Mouse (Mus musculus) forebrain, embryonic 13.5 days (tissue): ENCODE data around the gene Anxa4. TPM values are rescaled to one million over a fixed set of nuclear protein-coding genes. Genes with fewer than 3 reads are reported as not detected.

Experiments
- ATAC-seq: fragments of 200-750 bp; cut with Nextera tagmentation; 2 replicates; pipeline ENCODE4 v1.8.0; 2017
- H3K27ac ChIP-seq: fragments of 300-500 bp; sonication (generic); 2 replicates; pipeline ENCODE4 v1.5.1; 2015; ENCODE audit warnings: inconsistent platforms, mild to moderate bottlenecking, moderate library complexity
- H3K27me3 ChIP-seq: fragments of 300-500 bp; sonication (generic); 2 replicates; pipeline ENCODE4 v1.6.1; 2015; ENCODE audit warnings: mild to moderate bottlenecking, inconsistent platforms
- H3K36me3 ChIP-seq: fragments of 300-500 bp; sonication (generic); 2 replicates; pipeline ENCODE4 v1.6.1; 2015; ENCODE audit warnings: mild to moderate bottlenecking, inconsistent platforms; ENCODE audit not compliant: poor library complexity, severe bottlenecking
- H3K4me1 ChIP-seq: fragments of 300-500 bp; sonication (generic); 2 replicates; pipeline ENCODE4 v1.6.1; 2015; ENCODE audit warnings: inconsistent platforms
- H3K4me2 ChIP-seq: fragments of 300-500 bp; sonication (generic); 2 replicates; pipeline ENCODE4 v1.6.1; 2015; ENCODE audit warnings: inconsistent platforms, mild to moderate bottlenecking, moderate library complexity
- H3K4me3 ChIP-seq: fragments of 300-500 bp; sonication (generic); 2 replicates; pipeline ENCODE4 v1.5.1; 2015; ENCODE audit warnings: mild to moderate bottlenecking, inconsistent platforms
- H3K9ac ChIP-seq: fragments of 300-500 bp; sonication (generic); 2 replicates; pipeline ENCODE4 v1.6.1; 2015; ENCODE audit warnings: mild to moderate bottlenecking, inconsistent platforms
- H3K9me3 ChIP-seq: fragments of 300-500 bp; sonication (generic); replicated peaks from 2 replicates; pipeline ENCODE4 v1.6.1; 2016; ENCODE audit warnings: inconsistent platforms
- WGBS: fragments of 180-500 bp; shearing (Covaris S2); methylation state at CpG from one replicate; pipeline ENCODE4 v1.1.7; 2015; 5-methylcytosine and 5-hydroxymethylcytosine counted together
- polyA plus RNA-seq: library from polyadenylated mRNA; unstranded; fragments of >200 nt; fragmentation: Nextera tagmentation; extraction: Ambion mirVana; gene quantifications from 2 replicates; pipeline ENCODE4 v1.2.1, GENCODE M21; 2015

Gene Anxa4
- polyA plus RNA-seq, 1 experiment from 2014 or later, result 2.9 TPM

GRCm38 (mm10) chr6:86736830-86737229 is 56.6 kb downstream of the Anxa4 start:
- WGBS, result 75% methylated on average over 6 of the region's 6 CpGs
- no peak for ATAC-seq
- H3K36me3 ChIP-seq, result no peaks in the 10 kb centered on the region
- H3K4me1 ChIP-seq, result peaks cover 14% of the 10 kb centered on the region
- no peaks in the 10 kb centered on the region for H3K27me3 ChIP-seq
- H3K9me3 ChIP-seq, result no peaks in the 10 kb centered on the region
- H3K27ac ChIP-seq, result no peak overlapping the region
- H3K4me3 ChIP-seq, result no peak overlapping the region
- H3K4me2 ChIP-seq, result no peak overlapping the region
- no peak overlapping the region; the same call in 1 of the 2 replicates for H3K9ac ChIP-seq

GRCm38 (mm10) chr6:86736313-86736712 is 57.1 kb downstream of the Anxa4 start:
- H3K4me3 ChIP-seq, result no peak overlapping the region
- no peak overlapping the region for H3K4me2 ChIP-seq
- no peak overlapping the region for H3K27ac ChIP-seq
- no peaks in the 10 kb centered on the region for H3K36me3 ChIP-seq
- peaks cover 17% of the 10 kb centered on the region for H3K4me1 ChIP-seq
- ATAC-seq, result no peak
- 74% methylated on average over 4 of the region's 4 CpGs for WGBS
- H3K27me3 ChIP-seq, result no peaks in the 10 kb centered on the region
- H3K9ac ChIP-seq, result no peak overlapping the region
- H3K9me3 ChIP-seq, result no peaks in the 10 kb centered on the region

GRCm38 (mm10) chr6:86733183-86733876 is 60.1 kb downstream of the Anxa4 start, which contains the start of gene Gmcl1:
Gene Gmcl1 (minus strand): TSS chr6:86733383.
- Histone ChIP-seq H3K4me1 (peaks cover 31% of the 10 kb centered on the region), H3K9ac (peak within 1 kb of the TSS; percentile 95), H3K4me2 (peak within 1 kb of the TSS; percentile 93), H3K36me3 (no peaks in the 10 kb centered on the region), H3K27me3 (no peaks in the 10 kb centered on the region), H3K9me3 (no peaks in the 10 kb centered on the region), H3K27ac (peak within 1 kb of the TSS; percentile 91), H3K4me3 (peak within 1 kb of the TSS; percentile 99)
- peak; percentile 94 for ATAC-seq
- WGBS, result under 1% methylated on average over 53 of the region's 59 CpGs

GRCm38 (mm10) chr6:86732276-86733173 is 60.9 kb downstream of the Anxa4 start:
- no peaks in the 10 kb centered on the region for H3K9me3 ChIP-seq
- H3K27ac ChIP-seq, result peak overlapping the region; percentile 91
- H3K4me3 ChIP-seq, result peak overlapping the region; percentile 99
- WGBS, result under 1% methylated on average over 60 of the region's 62 CpGs
- peak; percentile 31 for ATAC-seq
- H3K4me2 ChIP-seq, result peak overlapping the region; percentile 93
- H3K9ac ChIP-seq, result peak overlapping the region; percentile 95
- 0 out of 2 replicates have a peak, but pooled peaks cover 2% of the 10 kb centered on the region for H3K36me3 ChIP-seq
- H3K4me1 ChIP-seq, result peaks cover 31% of the 10 kb centered on the region
- H3K27me3 ChIP-seq, result no peaks in the 10 kb centered on the region

GRCm38 (mm10) chr6:86728711-86729110 is 64.7 kb downstream of the Anxa4 start:
- H3K9me3 ChIP-seq, result no peaks in the 10 kb centered on the region
- 88% methylated on average over 5 of the region's 5 CpGs for WGBS
- peaks cover 26% of the 10 kb centered on the region for H3K4me1 ChIP-seq
- H3K4me3 ChIP-seq, result no peak overlapping the region
- H3K36me3 ChIP-seq, result peaks cover 18% of the 10 kb centered on the region
- H3K4me2 ChIP-seq, result no peak overlapping the region
- ATAC-seq, result no peak
- no peak overlapping the region for H3K9ac ChIP-seq
- H3K27ac ChIP-seq, result no peak overlapping the region
- H3K27me3 ChIP-seq, result no peaks in the 10 kb centered on the region

GRCm38 (mm10) chr6:86721977-86722376 is 71.4 kb downstream of the Anxa4 start:
- Histone ChIP-seq H3K9ac (no peak overlapping the region), H3K4me1 (no peaks in the 10 kb centered on the region), H3K9me3 (no peaks in the 10 kb centered on the region), H3K27me3 (no peaks in the 10 kb centered on the region), H3K4me3 (no peak overlapping the region), H3K4me2 (no peak overlapping the region), H3K27ac (no peak overlapping the region), H3K36me3 (peaks cover 53% of the 10 kb centered on the region)
- no peak for ATAC-seq
- WGBS, result 85% methylated on average over 3 of the region's 3 CpGs

GRCm38 (mm10) chr6:86708072-86708774 is 85.2 kb downstream of the Anxa4 start:
- 89% methylated on average over 4 of the region's 4 CpGs for WGBS
- peaks cover 75% of the 10 kb centered on the region for H3K36me3 ChIP-seq

GRCm38 (mm10) chr6:86702577-86702976 is 90.8 kb downstream of the Anxa4 start:
- H3K36me3 ChIP-seq, result peaks cover 91% of the 10 kb centered on the region
- WGBS, result 93% methylated on average over 9 of the region's 9 CpGs

More at GRCm38 (mm10) chr6:86708072-86708774, 85.2 kb downstream of the Anxa4 start:
- H3K4me2 ChIP-seq, result no peak overlapping the region
- no peaks in the 10 kb centered on the region for H3K27me3 ChIP-seq
- no peak overlapping the region for H3K9ac ChIP-seq
- H3K4me1 ChIP-seq, result no peaks in the 10 kb centered on the region
- no peaks in the 10 kb centered on the region for H3K9me3 ChIP-seq
- H3K4me3 ChIP-seq, result no peak overlapping the region
- H3K27ac ChIP-seq, result no peak overlapping the region
- no peak for ATAC-seq

GRCm38 (mm10) chr6:86697903-86698302 is 95.5 kb downstream of the Anxa4 start:
- no peak overlapping the region for H3K4me2 ChIP-seq
- no peak overlapping the region for H3K9ac ChIP-seq
- H3K9me3 ChIP-seq, result no peaks in the 10 kb centered on the region
- no peak overlapping the region for H3K4me3 ChIP-seq
- no peak overlapping the region for H3K27ac ChIP-seq
- no peaks in the 10 kb centered on the region for H3K4me1 ChIP-seq
- no peaks in the 10 kb centered on the region for H3K27me3 ChIP-seq
- no peak for ATAC-seq
- 89% methylated on average over 6 of the region's 6 CpGs for WGBS
- peaks cover 86% of the 10 kb centered on the region for H3K36me3 ChIP-seq

More at GRCm38 (mm10) chr6:86702577-86702976, 90.8 kb downstream of the Anxa4 start:
- Histone ChIP-seq H3K4me3 (no peak overlapping the region), H3K27me3 (no peaks in the 10 kb centered on the region), H3K27ac (no peak overlapping the region), H3K9me3 (no peaks in the 10 kb centered on the region), H3K4me2 (no peak overlapping the region), H3K9ac (no peak overlapping the region), H3K4me1 (no peaks in the 10 kb centered on the region)
- no peak for ATAC-seq

GRCm38 (mm10) chr6:86696213-86696612 is 97.2 kb downstream of the Anxa4 start:
- Histone ChIP-seq H3K9me3 (no peaks in the 10 kb centered on the region), H3K4me1 (no peaks in the 10 kb centered on the region), H3K27ac (no peak overlapping the region), H3K27me3 (no peaks in the 10 kb centered on the region), H3K4me3 (no peak overlapping the region), H3K9ac (no peak overlapping the region), H3K4me2 (no peak overlapping the region), H3K36me3 (peaks cover 79% of the 10 kb centered on the region)
- 88% methylated on average over 10 of the region's 10 CpGs for WGBS
- ATAC-seq, result no peak

- Histone ChIP-seq H3K4me2 (no peak overlapping the region), H3K9me3 (no peaks in the 10 kb centered on the region), H3K27ac (no peak overlapping the region), H3K36me3 (peaks cover 79% of the 10 kb centered on the region), H3K9ac (no peak overlapping the region), H3K4me1 (no peaks in the 10 kb centered on the region), H3K4me3 (no peak overlapping the region), H3K27me3 (no peaks in the 10 kb centered on the region)
- ATAC-seq, result no peak
Measured at GRCm38 (mm10) chr6:86694465-86694864, 98.9 kb downstream of the Anxa4 start.

GRCm38 (mm10) chr6:86689671-86690070 is 103.7 kb downstream of the Anxa4 start:
- H3K9ac ChIP-seq, result no peak overlapping the region
- peaks cover 47% of the 10 kb centered on the region for H3K36me3 ChIP-seq
- no peak overlapping the region for H3K4me2 ChIP-seq
- no peaks in the 10 kb centered on the region for H3K9me3 ChIP-seq
- 90% methylated on average over 3 of the region's 3 CpGs for WGBS
- no peaks in the 10 kb centered on the region for H3K27me3 ChIP-seq
- no peak overlapping the region for H3K27ac ChIP-seq
- H3K4me3 ChIP-seq, result no peak overlapping the region
- H3K4me1 ChIP-seq, result peaks cover 3% of the 10 kb centered on the region; the same call in 1 of the 2 replicates
- ATAC-seq, result no peak
